Mouse (Mus musculus): ENCODE measurements around the gene Fbxl15. TPM values are rescaled to one million over a fixed set of nuclear protein-coding genes. Genes with fewer than 3 reads are reported as not detected.
A peak's percentile ranks its signal among the peaks of the same experiment; 100 is the strongest.

Fbxl15 gene
- total RNA-seq, 1 experiment from 2014 or later: 3.5 TPM

GRCm38 (mm10) chr19:46331326-46331725 is 3.3 kb downstream of the Fbxl15 start:
- no peak for ATAC-seq (replicated peaks in 1 of 2; ENCODE audit: insufficient read depth in 1 of 2, low FRiP score in 2 of 2, low TSS enrichment in 1 of 2, low read depth in 1 of 2, poor library complexity in 2 of 2, severe bottlenecking in 2 of 2)

DNA sequence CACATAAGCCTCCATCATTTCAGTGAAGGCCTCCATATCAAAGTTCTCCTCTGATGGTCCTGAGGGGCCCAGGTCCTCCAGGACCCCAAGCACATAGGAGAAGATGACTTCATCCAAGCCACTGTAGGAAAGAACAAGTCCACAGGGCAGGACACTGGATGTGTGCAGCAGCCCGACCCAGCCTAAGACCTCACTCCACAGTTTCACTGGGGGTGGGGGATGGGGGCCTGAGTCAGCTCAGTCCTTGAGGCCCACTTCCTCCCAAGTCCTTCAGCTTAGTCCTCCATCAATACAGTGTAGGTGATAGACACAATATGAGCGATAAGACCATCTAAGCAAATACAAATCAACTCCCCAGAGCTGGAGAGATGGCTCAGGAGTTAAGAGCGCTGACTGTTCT is 4.0 kb downstream of the Fbxl15 start:
- no peak for ATAC-seq (replicated peaks in 1 of 2; ENCODE audit: insufficient read depth in 1 of 2, low FRiP score in 2 of 2, low TSS enrichment in 1 of 2, low read depth in 1 of 2, poor library complexity in 2 of 2, severe bottlenecking in 2 of 2)

DNA sequence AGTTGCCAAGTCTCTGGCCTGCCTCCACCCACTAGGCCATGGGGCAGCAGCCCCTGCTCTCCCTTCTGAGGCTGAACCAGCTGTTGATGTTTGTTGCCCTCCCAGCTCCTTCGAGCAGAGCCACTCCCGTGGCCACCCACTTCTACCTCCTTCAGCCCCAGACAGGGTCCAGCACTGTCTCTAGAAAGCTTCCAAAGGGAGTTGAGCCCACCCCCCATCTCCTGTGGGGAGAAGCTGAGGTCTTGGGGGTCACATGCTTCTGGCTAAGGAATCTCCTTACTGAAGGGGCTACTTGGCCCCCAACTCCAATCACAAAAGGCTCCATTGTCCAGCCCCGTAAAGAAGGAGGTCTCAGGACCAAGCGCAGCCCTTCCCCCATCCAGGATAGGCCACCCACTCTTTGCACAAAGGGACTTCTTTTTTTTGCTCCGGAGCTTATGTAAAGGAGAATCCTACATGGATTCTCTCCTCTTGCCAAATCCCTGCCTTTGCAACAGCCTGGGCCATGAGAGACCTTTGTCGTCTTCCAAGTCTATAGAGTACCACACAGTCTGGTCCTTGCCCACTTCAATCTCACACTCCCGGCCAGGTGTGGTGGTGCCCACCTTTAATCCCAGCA is 4.8 kb downstream of the Fbxl15 start:
- ATAC-seq (replicated peaks in 1 of 2; ENCODE audit: insufficient read depth in 1 of 2, low FRiP score in 2 of 2, low TSS enrichment in 1 of 2, low read depth in 1 of 2, poor library complexity in 2 of 2, severe bottlenecking in 2 of 2): no peak

- ATAC-seq (replicated peaks in 1 of 2; ENCODE audit: insufficient read depth in 1 of 2, low FRiP score in 2 of 2, low TSS enrichment in 1 of 2, low read depth in 1 of 2, poor library complexity in 2 of 2, severe bottlenecking in 2 of 2): no peak
Measured at GRCm38 (mm10) chr19:46333906-46334305, 5.9 kb downstream of the Fbxl15 start.

GRCm38 (mm10) chr19:46337719-46338330 is 9.8 kb downstream of the Fbxl15 start:
- no peak for ATAC-seq (replicated peaks in 1 of 2; ENCODE audit: insufficient read depth in 1 of 2, low FRiP score in 2 of 2, low TSS enrichment in 1 of 2, low read depth in 1 of 2, poor library complexity in 2 of 2, severe bottlenecking in 2 of 2)

GRCm38 (mm10) chr19:46338331-46338936 is 10.4 kb downstream of the Fbxl15 start, which contains the start of gene Cuedc2:
TSS of gene Cuedc2 (minus strand) at chr19:46338702.
- ATAC-seq (replicated peaks in 1 of 2; ENCODE audit: insufficient read depth in 1 of 2, low FRiP score in 2 of 2, low TSS enrichment in 1 of 2, low read depth in 1 of 2, poor library complexity in 2 of 2, severe bottlenecking in 2 of 2): peak; percentile 75 to 83

DNA sequence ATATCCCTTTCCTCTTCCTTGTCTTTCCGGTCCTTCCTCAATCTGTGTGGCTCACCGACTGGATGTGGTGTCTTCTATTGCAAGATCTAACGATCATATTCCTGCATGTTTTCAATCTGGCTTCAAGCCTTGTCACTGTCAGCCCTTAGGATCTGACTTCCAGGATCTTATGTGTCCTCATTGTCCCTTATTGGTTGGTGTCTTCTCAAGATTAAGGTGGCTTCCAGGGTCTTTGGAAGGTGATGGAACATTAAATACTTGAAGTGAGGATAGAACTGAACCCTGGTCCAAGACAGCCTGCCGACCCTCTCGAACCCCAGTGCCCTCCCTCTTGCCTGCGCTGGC is 10.9 kb downstream of the Fbxl15 start:
- ATAC-seq (replicated peaks in 1 of 2; ENCODE audit: insufficient read depth in 1 of 2, low FRiP score in 2 of 2, low TSS enrichment in 1 of 2, low read depth in 1 of 2, poor library complexity in 2 of 2, severe bottlenecking in 2 of 2): peak in 1 of 2 experiments; percentile 4; a peak in 1 of 4 replicates

DNA sequence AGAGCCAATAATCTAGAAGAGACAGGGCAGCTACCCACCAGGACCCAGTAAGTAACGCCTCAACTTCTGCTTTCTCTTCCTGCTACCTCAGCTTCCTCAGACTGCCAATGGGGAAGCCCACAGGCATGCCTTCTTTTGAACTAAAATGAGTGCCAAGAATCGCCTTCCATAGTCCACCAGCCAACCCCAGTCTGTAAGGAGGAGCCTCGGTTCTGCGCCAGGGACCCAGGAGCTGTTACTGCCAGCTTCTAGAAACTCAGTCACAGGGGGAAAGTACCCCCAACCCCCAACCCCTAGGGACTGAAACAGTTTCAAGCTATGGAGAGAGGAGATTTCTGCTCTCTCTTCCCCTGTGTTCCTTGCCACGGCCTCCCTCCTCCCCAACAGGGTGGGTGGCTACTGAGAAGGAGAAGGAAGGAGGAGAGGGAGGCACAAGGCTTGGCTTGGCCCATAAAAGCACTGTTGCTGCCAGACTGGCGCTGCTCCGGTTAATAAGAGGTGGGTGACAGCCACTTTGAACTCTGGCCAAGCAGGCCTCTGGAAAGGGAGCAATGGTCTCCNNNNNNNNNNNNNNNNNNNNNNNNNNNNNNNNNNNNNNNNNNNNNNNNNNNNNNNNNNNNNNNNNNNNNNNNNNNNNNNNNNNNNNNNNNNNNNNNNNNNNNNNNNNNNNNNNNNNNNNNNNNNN is 11.4 kb downstream of the Fbxl15 start:
- peak; percentile 80 to 84 for ATAC-seq (replicated peaks in 1 of 2; ENCODE audit: insufficient read depth in 1 of 2, low FRiP score in 2 of 2, low TSS enrichment in 1 of 2, low read depth in 1 of 2, poor library complexity in 2 of 2, severe bottlenecking in 2 of 2)

GRCm38 (mm10) chr19:46344710-46345419 is 16.9 kb downstream of the Fbxl15 start:
- no peak for ATAC-seq (replicated peaks in 1 of 2; ENCODE audit: insufficient read depth in 1 of 2, low FRiP score in 2 of 2, low TSS enrichment in 1 of 2, low read depth in 1 of 2, poor library complexity in 2 of 2, severe bottlenecking in 2 of 2)

DNA sequence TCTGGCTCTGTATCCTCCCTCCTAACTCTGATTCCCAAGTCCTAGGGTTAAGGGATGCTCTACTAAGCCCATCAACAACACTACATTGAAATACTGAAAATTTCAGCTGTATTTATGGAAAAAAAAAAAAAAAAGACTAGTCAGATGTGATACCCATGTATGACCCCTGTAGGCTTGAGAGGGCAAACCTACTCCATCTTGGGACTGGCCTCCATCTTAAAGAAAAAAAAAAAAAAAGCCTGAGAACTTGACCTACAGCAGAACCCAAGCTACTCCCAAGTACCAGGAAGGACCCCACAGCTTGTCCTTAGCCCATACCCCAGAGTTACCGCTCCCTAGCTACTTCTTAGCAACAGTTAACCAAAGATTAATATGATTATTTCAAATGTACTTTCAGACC is 19.2 kb downstream of the Fbxl15 start:
- ATAC-seq (replicated peaks in 1 of 2; ENCODE audit: insufficient read depth in 1 of 2, low FRiP score in 2 of 2, low TSS enrichment in 1 of 2, low read depth in 1 of 2, poor library complexity in 2 of 2, severe bottlenecking in 2 of 2): no peak

GRCm38 (mm10) chr19:46347936-46348668 is 20.1 kb downstream of the Fbxl15 start:
- ATAC-seq (replicated peaks in 1 of 2; ENCODE audit: insufficient read depth in 1 of 2, low FRiP score in 2 of 2, low TSS enrichment in 1 of 2, low read depth in 1 of 2, poor library complexity in 2 of 2, severe bottlenecking in 2 of 2): no peak

GRCm38 (mm10) chr19:46348761-46349458 is 20.9 kb downstream of the Fbxl15 start:
- peak; percentile 17 to 68 for ATAC-seq (replicated peaks in 1 of 2; ENCODE audit: insufficient read depth in 1 of 2, low FRiP score in 2 of 2, low TSS enrichment in 1 of 2, low read depth in 1 of 2, poor library complexity in 2 of 2, severe bottlenecking in 2 of 2)

DNA sequence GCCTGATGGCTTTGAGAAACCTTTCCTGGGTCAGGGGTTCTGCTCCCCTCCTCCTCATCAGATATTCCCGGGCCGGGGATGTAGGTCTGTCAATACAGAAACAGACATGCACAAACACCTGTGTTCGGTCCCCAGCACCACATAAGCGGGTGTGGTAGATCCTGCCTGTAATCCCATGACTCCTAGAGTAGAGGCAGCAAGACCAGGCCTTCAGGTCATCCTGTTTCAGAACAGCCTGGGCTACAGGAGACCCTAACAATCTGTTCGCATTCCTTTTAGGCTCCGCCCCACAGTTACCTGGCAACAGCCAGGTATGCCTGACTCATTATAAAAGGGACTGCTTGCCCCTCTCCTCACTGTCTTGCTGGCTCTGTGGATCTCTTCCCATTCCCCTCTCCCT is 21.6 kb downstream of the Fbxl15 start:
- ATAC-seq (replicated peaks in 1 of 2; ENCODE audit: insufficient read depth in 1 of 2, low FRiP score in 2 of 2, low TSS enrichment in 1 of 2, low read depth in 1 of 2, poor library complexity in 2 of 2, severe bottlenecking in 2 of 2): no peak

GRCm38 (mm10) chr19:46350168-46350932 is 22.4 kb downstream of the Fbxl15 start, which contains the start of gene 2310034G01Rik:
TSS of gene 2310034G01Rik (minus strand) at chr19:46350302.
- ATAC-seq (replicated peaks in 1 of 2; ENCODE audit: insufficient read depth in 1 of 2, low FRiP score in 2 of 2, low TSS enrichment in 1 of 2, low read depth in 1 of 2, poor library complexity in 2 of 2, severe bottlenecking in 2 of 2): no peak

- peak; percentile 73 to 91 for ATAC-seq (replicated peaks in 1 of 2; ENCODE audit: insufficient read depth in 1 of 2, low FRiP score in 2 of 2, low TSS enrichment in 1 of 2, low read depth in 1 of 2, poor library complexity in 2 of 2, severe bottlenecking in 2 of 2)
Measured at GRCm38 (mm10) chr19:46356701-46357138, 28.7 kb downstream of the Fbxl15 start.

All from hematopoietic stem cell, adult 5-6 weeks (primary cell).